Comparison of ENCODE assay signal across 23 mouse cellular contexts in the genomic region with DNA sequence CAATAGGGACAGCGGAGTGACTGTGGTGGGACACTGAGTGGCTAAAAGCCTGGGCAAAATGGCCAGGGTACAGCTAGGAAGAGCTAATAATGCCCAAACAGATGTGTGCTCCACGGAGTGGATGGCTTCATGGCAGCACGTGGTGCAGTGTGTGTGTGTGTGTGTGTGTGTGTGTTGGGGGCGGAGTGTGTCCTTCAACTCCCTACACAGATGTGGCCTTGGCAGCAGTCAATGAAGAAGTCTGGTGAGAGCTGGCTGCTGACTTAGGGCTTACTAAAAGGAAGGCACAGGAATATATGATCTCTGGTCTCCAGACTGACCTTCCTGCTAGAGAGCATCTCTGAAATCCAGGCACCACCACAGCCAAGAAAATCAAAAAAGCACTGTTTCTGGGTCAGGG. TPM values are rescaled to one million over a fixed set of nuclear protein-coding genes. Genes with fewer than 3 reads are reported as not detected.
"Had no signal": no experiment of that assay in that cellular context is flagged by ENCODE, and none has a peak within 500 bp of the region (broad histone marks: within the 10 kb centered on the region; RNA-seq: fewer than 3 reads in every experiment).

No protein-coding gene starts in this region.

- H3K9ac ChIP-seq: limb, embryonic 12.5 days; limb, embryonic 15.5 days had no signal

- DNase-seq: kidney, adult 2 months; kidney, postnatal 25 days; left cerebral cortex, postnatal 4 days; lung, adult 2 months; lung, postnatal 14 days; lung, postnatal 4 days; midbrain, embryonic 14.5 days; thymus, adult 18-20 months; thymus, postnatal 36 days had no signal

- H3K9me3 ChIP-seq: limb, embryonic 12.5 days; limb, embryonic 15.5 days had no signal

- H3K4me2 ChIP-seq: limb, embryonic 12.5 days; limb, embryonic 15.5 days; midbrain, embryonic 11.5 days had no signal

- H3K4me3 ChIP-seq: layer of hippocampus, adult 2 months; limb, embryonic 12.5 days; limb, embryonic 15.5 days had no signal

- H3K27ac ChIP-seq: kidney, postnatal 0 days; layer of hippocampus, adult 2 months; limb, embryonic 12.5 days; limb, embryonic 15.5 days had no signal

- H3K27me3 ChIP-seq: limb, embryonic 12.5 days; limb, embryonic 15.5 days had no signal

- ATAC-seq: intestine, postnatal 0 days had no signal

RNA-seq across cellular contexts. Expression of gene Kcnk7, which starts 35.8 kb away (rescaled TPM):
- total RNA-seq: layer of hippocampus, postnatal 14 days; left cerebral cortex, postnatal 14 days; left cerebral cortex, postnatal 4 days; megakaryocyte progenitor cell, adult 5-6 weeks; midbrain, postnatal 0 days had no signal
- polyA plus RNA-seq: large intestine, adult 2 months; midbrain, embryonic 11.5 days; neural tube, embryonic 11.5 days; neural tube, embryonic 14.5 days; small intestine, adult 2 months had no signal
